Mouse (Mus musculus): Measurements from ENCODE around the gene Spats2. TPM values are rescaled to one million over a fixed set of nuclear protein-coding genes. Genes with fewer than 3 reads are reported as not detected.

Spats2 gene
- polyA plus RNA-seq, 1 experiment from 2014 or later, result 34.2 TPM

DNA sequence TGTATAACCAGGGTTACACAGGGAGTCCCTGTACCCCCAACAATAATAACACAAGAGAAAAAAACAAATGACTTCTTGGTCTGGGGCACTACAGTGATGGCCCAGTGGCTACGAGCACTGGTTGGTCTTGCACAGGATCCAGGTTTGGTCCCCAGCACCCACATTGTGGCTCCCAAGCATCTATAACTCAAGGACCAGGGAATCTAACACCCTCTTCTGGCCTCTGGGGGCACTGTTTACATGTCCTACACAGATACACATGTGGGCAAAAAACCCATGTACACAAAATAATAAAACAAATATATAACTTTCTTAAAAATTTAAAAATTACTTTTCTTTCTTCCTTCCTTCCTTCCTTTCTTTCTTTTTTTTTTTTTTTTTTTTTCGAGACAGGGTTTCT, 53.9 kb downstream of the Spats2 start:
- H3K4me3 ChIP-seq (ENCODE audit: low read depth, low read length), result no peak overlapping the region
- no peak overlapping the region for H3K4me2 ChIP-seq (replicated peaks; ENCODE audit: low read depth, low read length)
- WGBS, result 91% methylated on average over 1 of the region's 2 CpGs
- H3K9ac ChIP-seq (replicated peaks; ENCODE audit: low read depth, low read length), result no peak overlapping the region
- peaks cover 49% of the 10 kb centered on the region for H3K36me3 ChIP-seq (ENCODE audit: control insufficient read depth, insufficient read depth, low read length)
- no peaks in the 10 kb centered on the region for H3K4me1 ChIP-seq (ENCODE audit: control insufficient read depth, insufficient read depth, low read length)
- ATAC-seq (ENCODE audit: insufficient number of reproducible peaks, insufficient read depth, low FRiP score, low read depth), result no peak
- H3K9me3 ChIP-seq (ENCODE audit: control insufficient read depth, low read depth, low read length), result no peaks in the 10 kb centered on the region
- no peak overlapping the region for H3K27ac ChIP-seq (ENCODE audit: low read length)
- H3K27me3 ChIP-seq (ENCODE audit: control insufficient read depth, insufficient read depth, low read length), result no peaks in the 10 kb centered on the region

DNA sequence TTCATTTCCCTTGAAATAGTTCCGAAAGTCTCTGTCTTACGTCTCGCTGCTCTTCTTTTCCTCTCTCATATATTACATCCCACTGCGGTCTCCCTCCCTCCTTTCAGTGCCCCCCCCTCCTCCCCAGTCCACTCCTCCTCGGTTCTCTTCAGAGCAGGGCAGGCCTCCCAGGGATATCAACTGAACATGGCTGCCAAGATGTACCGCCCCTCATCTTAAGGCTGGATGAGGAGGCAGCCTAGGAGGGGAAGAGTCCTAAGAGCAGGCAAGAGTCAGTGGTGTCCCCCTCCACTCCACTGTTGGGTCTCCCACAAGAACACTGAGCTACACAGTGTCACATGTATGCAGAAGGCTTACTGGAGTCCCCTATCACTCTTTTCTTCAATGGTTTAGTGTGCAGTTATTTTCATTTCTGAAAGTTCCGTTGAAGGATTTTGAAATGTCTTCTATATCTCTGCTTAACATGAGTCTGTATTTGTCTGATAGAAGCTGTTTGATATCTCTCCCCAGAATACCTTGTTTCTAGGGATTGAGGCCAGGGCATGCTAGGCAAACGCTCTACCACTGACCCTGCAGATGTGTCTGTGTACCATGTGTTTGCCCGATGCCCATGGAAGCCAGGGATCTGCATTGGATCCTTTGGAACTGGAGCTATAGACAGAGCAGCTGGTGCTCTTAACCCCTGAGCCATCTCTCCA, 58.6 kb downstream of the Spats2 start:
- Histone ChIP-seq H3K36me3 (ENCODE audit: control insufficient read depth, insufficient read depth, low read length) (peaks cover 50% of the 10 kb centered on the region), H3K9me3 (ENCODE audit: control insufficient read depth, low read depth, low read length) (no peaks in the 10 kb centered on the region), H3K27ac (ENCODE audit: low read length) (no peak overlapping the region), H3K4me3 (ENCODE audit: low read depth, low read length) (no peak overlapping the region), H3K4me2 (replicated peaks; ENCODE audit: low read depth, low read length) (no peak overlapping the region), H3K27me3 (ENCODE audit: control insufficient read depth, insufficient read depth, low read length) (no peaks in the 10 kb centered on the region), H3K9ac (replicated peaks; ENCODE audit: low read depth, low read length) (no peak overlapping the region), H3K4me1 (ENCODE audit: control insufficient read depth, insufficient read depth, low read length) (no peaks in the 10 kb centered on the region)
- WGBS, result 86% methylated on average over 9 of the region's 9 CpGs
- ATAC-seq (ENCODE audit: insufficient number of reproducible peaks, insufficient read depth, low FRiP score, low read depth), result no peak

DNA sequence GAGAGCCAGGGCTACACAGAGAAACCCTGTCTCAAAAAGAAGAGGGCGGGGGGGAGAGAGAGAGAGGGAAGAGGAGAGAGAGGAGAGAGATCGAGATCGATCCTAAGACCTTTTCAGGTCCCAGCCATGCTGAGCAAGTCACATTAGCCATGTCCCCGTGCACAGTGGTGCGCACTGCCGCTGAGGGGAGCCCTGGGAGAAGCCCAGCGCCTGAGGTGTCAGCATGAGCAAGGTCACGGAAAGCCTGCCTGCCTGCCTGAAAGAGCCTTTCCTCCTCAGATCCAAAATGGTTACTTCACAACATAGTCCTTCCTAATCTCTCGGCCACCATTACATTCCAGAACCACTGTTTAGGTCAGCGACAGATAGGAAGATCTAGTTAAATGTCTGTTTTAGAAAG, 68.6 kb downstream of the Spats2 start:
- Histone ChIP-seq H3K27ac (ENCODE audit: low read length) (no peak overlapping the region), H3K4me3 (ENCODE audit: low read depth, low read length) (no peak overlapping the region), H3K4me1 (ENCODE audit: control insufficient read depth, insufficient read depth, low read length) (no peaks in the 10 kb centered on the region), H3K9me3 (ENCODE audit: control insufficient read depth, low read depth, low read length) (no peaks in the 10 kb centered on the region), H3K9ac (replicated peaks; ENCODE audit: low read depth, low read length) (no peak overlapping the region), H3K36me3 (ENCODE audit: control insufficient read depth, insufficient read depth, low read length) (peaks cover 16% of the 10 kb centered on the region), H3K4me2 (replicated peaks; ENCODE audit: low read depth, low read length) (no peak overlapping the region), H3K27me3 (ENCODE audit: control insufficient read depth, insufficient read depth, low read length) (no peaks in the 10 kb centered on the region)
- WGBS, result 74% methylated on average over 10 of the region's 10 CpGs
- no peak for ATAC-seq (ENCODE audit: insufficient number of reproducible peaks, insufficient read depth, low FRiP score, low read depth)

- peaks cover 19% of the 10 kb centered on the region for H3K36me3 ChIP-seq (ENCODE audit: control insufficient read depth, insufficient read depth, low read length)
Observed at GRCm38 (mm10) chr15:99195043-99195442, 69.3 kb downstream of the Spats2 start.

GRCm38 (mm10) chr15:99198761-99199160, 73.0 kb downstream of the Spats2 start:
- Histone ChIP-seq H3K9me3 (ENCODE audit: control insufficient read depth, low read depth, low read length) (no peaks in the 10 kb centered on the region), H3K4me2 (replicated peaks; ENCODE audit: low read depth, low read length) (no peak overlapping the region), H3K27ac (ENCODE audit: low read length) (no peak overlapping the region), H3K4me3 (ENCODE audit: low read depth, low read length) (no peak overlapping the region), H3K9ac (replicated peaks; ENCODE audit: low read depth, low read length) (no peak overlapping the region), H3K4me1 (ENCODE audit: control insufficient read depth, insufficient read depth, low read length) (no peaks in the 10 kb centered on the region), H3K27me3 (ENCODE audit: control insufficient read depth, insufficient read depth, low read length) (no peaks in the 10 kb centered on the region), H3K36me3 (ENCODE audit: control insufficient read depth, insufficient read depth, low read length) (peaks cover 10% of the 10 kb centered on the region)
- no peak for ATAC-seq (ENCODE audit: insufficient number of reproducible peaks, insufficient read depth, low FRiP score, low read depth)

More at GRCm38 (mm10) chr15:99195043-99195442, 69.3 kb downstream of the Spats2 start:
- Histone ChIP-seq H3K4me1 (ENCODE audit: control insufficient read depth, insufficient read depth, low read length) (no peaks in the 10 kb centered on the region), H3K27me3 (ENCODE audit: control insufficient read depth, insufficient read depth, low read length) (no peaks in the 10 kb centered on the region), H3K4me3 (ENCODE audit: low read depth, low read length) (no peak overlapping the region), H3K9me3 (ENCODE audit: control insufficient read depth, low read depth, low read length) (no peaks in the 10 kb centered on the region), H3K27ac (ENCODE audit: low read length) (no peak overlapping the region), H3K4me2 (replicated peaks; ENCODE audit: low read depth, low read length) (no peak overlapping the region), H3K9ac (replicated peaks; ENCODE audit: low read depth, low read length) (no peak overlapping the region)
- 58% methylated on average over 6 of the region's 6 CpGs for WGBS
- no peak for ATAC-seq (ENCODE audit: insufficient number of reproducible peaks, insufficient read depth, low FRiP score, low read depth)

DNA sequence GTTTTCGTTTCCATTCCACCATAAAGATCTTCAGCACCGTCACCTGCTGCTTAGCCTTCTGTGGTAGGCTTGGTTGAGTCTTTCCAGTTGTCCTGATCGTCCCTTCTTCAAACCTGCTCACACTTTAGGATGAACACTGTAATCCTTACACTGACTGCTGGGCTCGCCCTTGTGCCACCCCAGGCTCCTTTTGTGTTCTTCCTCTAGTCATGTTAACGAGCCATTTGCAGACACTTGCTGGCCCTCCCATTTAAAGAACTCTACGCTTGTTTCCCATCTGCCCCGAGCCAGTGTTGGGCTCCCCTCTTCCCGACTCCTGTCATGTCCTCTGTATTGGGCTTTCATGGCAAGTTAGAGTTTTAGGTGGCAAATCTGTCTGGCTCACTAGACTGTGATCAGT, 80.2 kb downstream of the Spats2 start:
- ATAC-seq (ENCODE audit: insufficient number of reproducible peaks, insufficient read depth, low FRiP score, low read depth), result no peak
- no peak overlapping the region for H3K4me2 ChIP-seq (replicated peaks; ENCODE audit: low read depth, low read length)
- no peak overlapping the region for H3K27ac ChIP-seq (ENCODE audit: low read length)
- H3K36me3 ChIP-seq (ENCODE audit: control insufficient read depth, insufficient read depth, low read length), result peaks cover 24% of the 10 kb centered on the region
- no peaks in the 10 kb centered on the region for H3K9me3 ChIP-seq (ENCODE audit: control insufficient read depth, low read depth, low read length)
- WGBS, result 85% methylated on average over 8 of the region's 8 CpGs
- no peak overlapping the region for H3K9ac ChIP-seq (replicated peaks; ENCODE audit: low read depth, low read length)
- H3K27me3 ChIP-seq (ENCODE audit: control insufficient read depth, insufficient read depth, low read length), result no peaks in the 10 kb centered on the region
- peaks cover 2% of the 10 kb centered on the region; the same call in 1 of the 2 replicates for H3K4me1 ChIP-seq (ENCODE audit: control insufficient read depth, insufficient read depth, low read length)
- no peak overlapping the region for H3K4me3 ChIP-seq (ENCODE audit: low read depth, low read length)

DNA sequence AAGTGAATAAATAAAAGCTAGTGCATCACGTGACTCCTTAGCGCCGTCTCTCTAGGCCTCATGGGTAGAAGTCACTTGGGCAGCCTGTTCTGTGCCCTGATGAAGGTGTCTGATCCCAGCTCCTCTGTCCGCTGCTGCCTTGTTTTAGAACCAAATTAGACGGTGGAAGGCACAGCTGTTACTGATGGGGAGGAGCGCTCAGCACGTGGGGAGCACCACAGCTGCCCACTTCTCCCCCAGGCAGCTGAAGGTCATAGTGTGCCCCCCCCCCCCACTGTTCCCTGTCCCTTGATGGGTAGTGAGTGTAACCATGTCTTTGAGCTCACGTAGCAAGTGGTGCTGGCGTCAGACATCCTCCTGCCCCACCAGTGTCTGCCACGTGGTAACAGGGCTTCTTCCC, 87.5 kb downstream of the Spats2 start:
- H3K27ac ChIP-seq (ENCODE audit: low read length), result no peak overlapping the region
- H3K9me3 ChIP-seq (ENCODE audit: control insufficient read depth, low read depth, low read length), result no peaks in the 10 kb centered on the region
- 83% methylated on average over 10 of the region's 10 CpGs for WGBS
- H3K9ac ChIP-seq (replicated peaks; ENCODE audit: low read depth, low read length), result no peak overlapping the region
- H3K4me3 ChIP-seq (ENCODE audit: low read depth, low read length), result no peak overlapping the region
- no peaks in the 10 kb centered on the region for H3K27me3 ChIP-seq (ENCODE audit: control insufficient read depth, insufficient read depth, low read length)
- no peak overlapping the region for H3K4me2 ChIP-seq (replicated peaks; ENCODE audit: low read depth, low read length)
- no peaks in the 10 kb centered on the region for H3K4me1 ChIP-seq (ENCODE audit: control insufficient read depth, insufficient read depth, low read length)
- no peak for ATAC-seq (ENCODE audit: insufficient number of reproducible peaks, insufficient read depth, low FRiP score, low read depth)
- peaks cover 42% of the 10 kb centered on the region for H3K36me3 ChIP-seq (ENCODE audit: control insufficient read depth, insufficient read depth, low read length)

DNA sequence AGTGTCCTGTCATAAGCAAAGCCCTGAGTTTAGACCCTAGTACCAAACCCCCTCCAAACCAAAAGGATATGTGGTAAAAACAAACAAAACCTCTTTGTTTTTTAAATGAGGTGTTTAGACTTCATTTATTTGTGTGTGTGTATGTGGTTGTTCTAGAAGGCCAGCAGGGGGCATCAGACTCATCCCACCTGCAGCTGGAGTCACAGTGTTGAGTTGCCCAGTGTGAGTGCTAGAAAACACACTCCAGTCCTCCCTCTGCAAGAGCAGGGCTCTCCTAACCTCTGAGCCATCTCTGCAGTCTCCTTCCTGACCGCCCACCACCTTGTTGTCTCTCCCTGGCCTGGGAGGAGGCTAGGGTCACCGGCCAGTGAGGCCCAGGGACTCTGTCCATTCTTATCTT, 89.2 kb downstream of the Spats2 start:
- no peak overlapping the region for H3K4me3 ChIP-seq (ENCODE audit: low read depth, low read length)
- H3K36me3 ChIP-seq (ENCODE audit: control insufficient read depth, insufficient read depth, low read length), result peaks cover 31% of the 10 kb centered on the region
- no peak for ATAC-seq (ENCODE audit: insufficient number of reproducible peaks, insufficient read depth, low FRiP score, low read depth)
- 84% methylated on average over 2 of the region's 2 CpGs for WGBS
- H3K9me3 ChIP-seq (ENCODE audit: control insufficient read depth, low read depth, low read length), result no peaks in the 10 kb centered on the region
- no peak overlapping the region for H3K9ac ChIP-seq (replicated peaks; ENCODE audit: low read depth, low read length)
- no peak overlapping the region for H3K27ac ChIP-seq (ENCODE audit: low read length)
- H3K4me2 ChIP-seq (replicated peaks; ENCODE audit: low read depth, low read length), result no peak overlapping the region
- no peaks in the 10 kb centered on the region for H3K27me3 ChIP-seq (ENCODE audit: control insufficient read depth, insufficient read depth, low read length)
- no peaks in the 10 kb centered on the region for H3K4me1 ChIP-seq (ENCODE audit: control insufficient read depth, insufficient read depth, low read length)

Data from stomach, embryonic 14.5 days (tissue).